Mouse (Mus musculus): ENCODE data around the gene Fam19a2. TPM values are rescaled to one million over a fixed set of nuclear protein-coding genes. Genes with fewer than 3 reads are reported as not detected.

The Fam19a2 gene
- polyA plus RNA-seq, 2 experiments, result 3.0 to 3.2 TPM

DNA sequence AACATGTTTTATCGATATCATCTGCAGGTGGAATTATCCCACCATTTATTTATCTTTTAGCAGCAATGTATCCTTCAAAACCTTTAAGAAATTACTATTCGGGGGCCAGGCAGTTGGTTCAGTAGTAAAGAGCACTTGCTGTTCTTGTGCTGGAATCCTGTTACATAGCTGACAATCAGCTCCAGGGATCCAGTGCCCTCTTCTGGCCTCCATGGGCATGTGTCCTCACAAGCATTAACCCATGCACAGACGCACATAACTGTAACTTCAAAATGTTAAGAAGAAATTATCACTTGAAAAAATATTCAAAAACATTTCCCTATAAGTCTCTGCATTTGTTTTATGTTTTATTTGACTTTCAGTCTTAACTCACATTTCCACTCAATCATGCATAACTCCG lies 381.8 kb downstream of the Fam19a2 start:
- no peak overlapping the region for H3K4me2 ChIP-seq (replicated peaks; ENCODE audit: low read depth, low read length, severe bottlenecking)
- DNase-seq (ENCODE audit: low spot score) (no peak), ATAC-seq (ENCODE audit: low FRiP score, low read depth) (no peak)
- TF ChIP-seq POLR2A (IDR thresholded peaks at IDR 0.05; ENCODE audit: borderline replicate concordance, extremely low read depth, insufficient read depth, insufficient read length), result no peak
- H3K4me3 ChIP-seq (replicated peaks; ENCODE audit: low read length), result no peak overlapping the region
- no peaks in the 10 kb centered on the region for H3K4me1 ChIP-seq (ENCODE audit: control insufficient read depth, insufficient read depth, low read length)
- no peaks in the 10 kb centered on the region for H3K27me3 ChIP-seq (ENCODE audit: control insufficient read depth, insufficient read depth, low read length)
- H3K9me3 ChIP-seq (ENCODE audit: control insufficient read depth, low read length), result no peaks in the 10 kb centered on the region
- WGBS, result 90% methylated on average over 4 of the region's 4 CpGs
- H3K27ac ChIP-seq (replicated peaks; ENCODE audit: low read depth, low read length), result no peak overlapping the region
- H3K9ac ChIP-seq (ENCODE audit: low read depth, low read length, severe bottlenecking), result no peak overlapping the region
- no peaks in the 10 kb centered on the region for H3K36me3 ChIP-seq (ENCODE audit: control insufficient read depth, insufficient read depth, low read length)

DNA sequence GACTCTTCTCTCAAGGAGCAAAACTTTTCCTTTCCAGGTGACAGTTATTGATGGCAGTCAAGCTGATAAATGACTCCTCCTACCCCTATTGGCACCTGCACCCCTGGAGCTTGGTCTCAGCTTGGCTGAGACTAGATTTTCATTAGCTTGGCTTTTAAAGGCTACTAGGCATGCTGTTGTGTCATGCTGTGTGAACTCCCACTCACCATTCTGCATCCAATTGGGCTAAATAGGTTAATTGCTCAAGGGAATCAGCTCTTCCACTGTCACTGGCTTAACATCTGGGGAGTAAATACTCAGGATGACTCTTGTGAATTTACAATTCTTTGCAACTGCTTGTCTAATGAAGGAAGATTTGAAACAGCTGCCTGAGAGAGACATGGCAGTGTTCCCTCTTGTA lies 407.4 kb downstream of the Fam19a2 start:
- no peaks in the 10 kb centered on the region for H3K36me3 ChIP-seq (ENCODE audit: control insufficient read depth, insufficient read depth, low read length)
- no peak overlapping the region for H3K9ac ChIP-seq (ENCODE audit: low read depth, low read length, severe bottlenecking)
- no peaks in the 10 kb centered on the region for H3K27me3 ChIP-seq (ENCODE audit: control insufficient read depth, insufficient read depth, low read length)
- H3K27ac ChIP-seq (replicated peaks; ENCODE audit: low read depth, low read length), result no peak overlapping the region
- H3K4me1 ChIP-seq (ENCODE audit: control insufficient read depth, insufficient read depth, low read length), result no peaks in the 10 kb centered on the region
- H3K4me2 ChIP-seq (replicated peaks; ENCODE audit: low read depth, low read length, severe bottlenecking), result no peak overlapping the region
- ATAC-seq (ENCODE audit: low FRiP score, low read depth), result no peak
- H3K4me3 ChIP-seq (replicated peaks; ENCODE audit: low read length), result no peak overlapping the region
- no peak for DNase-seq (ENCODE audit: low spot score)
- TF ChIP-seq POLR2A (IDR thresholded peaks at IDR 0.05; ENCODE audit: borderline replicate concordance, extremely low read depth, insufficient read depth, insufficient read length), result no peak
- no peaks in the 10 kb centered on the region for H3K9me3 ChIP-seq (ENCODE audit: control insufficient read depth, low read length)

DNA sequence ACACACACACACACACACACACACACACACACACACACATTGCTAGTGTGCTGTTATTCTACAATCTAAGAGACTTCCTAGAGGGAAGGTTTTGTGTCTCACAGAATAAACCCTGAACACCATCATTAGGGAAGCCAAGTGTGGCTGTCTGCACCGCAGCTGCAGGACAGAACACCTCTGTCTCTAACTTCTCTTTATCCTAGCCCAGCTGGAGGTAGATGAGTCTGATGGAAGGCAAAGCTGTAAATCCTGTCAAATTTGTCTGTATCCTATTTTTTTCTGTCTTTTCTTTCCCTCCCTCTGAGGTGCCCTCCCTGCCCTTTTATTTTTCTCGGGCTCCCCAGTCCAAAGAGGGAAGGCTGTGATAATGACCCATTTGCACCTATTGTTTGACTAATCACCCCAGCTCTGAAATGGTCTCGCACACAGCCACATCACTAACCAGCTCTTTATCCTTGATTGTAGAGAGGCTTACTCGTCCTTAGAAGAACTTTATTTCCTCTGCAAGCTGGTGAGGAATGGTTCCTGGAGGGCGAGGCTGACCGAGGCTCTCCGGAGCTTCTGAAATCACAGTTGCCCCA lies 414.6 kb downstream of the Fam19a2 start:
- Histone ChIP-seq H3K4me1 (ENCODE audit: control insufficient read depth, insufficient read depth, low read length) (no peaks in the 10 kb centered on the region), H3K27me3 (ENCODE audit: control insufficient read depth, insufficient read depth, low read length) (no peaks in the 10 kb centered on the region), H3K36me3 (ENCODE audit: control insufficient read depth, insufficient read depth, low read length) (no peaks in the 10 kb centered on the region), H3K4me3 (replicated peaks; ENCODE audit: low read length) (no peak overlapping the region), H3K4me2 (replicated peaks; ENCODE audit: low read depth, low read length, severe bottlenecking) (no peak overlapping the region), H3K27ac (replicated peaks; ENCODE audit: low read depth, low read length) (no peak overlapping the region), H3K9me3 (ENCODE audit: control insufficient read depth, low read length) (no peaks in the 10 kb centered on the region), H3K9ac (ENCODE audit: low read depth, low read length, severe bottlenecking) (no peak overlapping the region)
- DNase-seq (ENCODE audit: low spot score) (no peak), ATAC-seq (ENCODE audit: low FRiP score, low read depth) (no peak)
- no peak for TF ChIP-seq POLR2A (IDR thresholded peaks at IDR 0.05; ENCODE audit: borderline replicate concordance, extremely low read depth, insufficient read depth, insufficient read length)
- 7% methylated on average over 7 of the region's 7 CpGs for WGBS

DNA sequence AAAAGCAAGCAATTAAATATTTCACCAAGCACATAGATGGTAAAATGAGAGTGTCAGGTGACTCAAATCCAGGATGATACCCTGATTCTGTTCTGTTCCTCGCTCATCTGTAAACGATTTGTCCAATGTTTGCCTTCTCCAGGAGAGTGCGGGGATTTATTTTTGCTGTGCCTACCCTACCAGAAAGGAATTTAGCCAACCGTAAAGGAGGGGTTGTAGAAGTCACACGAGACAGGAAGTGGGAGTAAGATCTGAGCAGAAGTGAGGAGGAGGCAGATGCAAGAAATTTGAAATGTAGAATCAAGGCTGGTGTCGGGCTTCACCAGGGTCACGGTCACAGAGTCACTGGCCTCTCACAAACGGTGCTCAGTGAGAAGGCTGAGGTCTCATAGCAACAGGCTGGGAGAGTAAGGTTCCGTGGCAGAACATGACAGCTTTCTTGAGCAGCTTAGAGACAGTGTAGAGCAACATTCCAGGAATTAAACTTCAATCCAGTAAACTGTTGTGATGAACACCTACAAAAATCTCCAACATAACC lies 419.0 kb downstream of the Fam19a2 start:
- Histone ChIP-seq H3K4me3 (replicated peaks; ENCODE audit: low read length) (no peak overlapping the region), H3K27ac (replicated peaks; ENCODE audit: low read depth, low read length) (no peak overlapping the region), H3K4me2 (replicated peaks; ENCODE audit: low read depth, low read length, severe bottlenecking) (no peak overlapping the region), H3K9me3 (ENCODE audit: control insufficient read depth, low read length) (no peaks in the 10 kb centered on the region), H3K36me3 (ENCODE audit: control insufficient read depth, insufficient read depth, low read length) (no peaks in the 10 kb centered on the region), H3K27me3 (ENCODE audit: control insufficient read depth, insufficient read depth, low read length) (no peaks in the 10 kb centered on the region), H3K4me1 (ENCODE audit: control insufficient read depth, insufficient read depth, low read length) (no peaks in the 10 kb centered on the region), H3K9ac (ENCODE audit: low read depth, low read length, severe bottlenecking) (no peak overlapping the region)
- 66% methylated on average over 9 of the region's 9 CpGs for WGBS
- DNase-seq (ENCODE audit: low spot score) (no peak), ATAC-seq (ENCODE audit: low FRiP score, low read depth) (no peak)
- no peak for TF ChIP-seq POLR2A (IDR thresholded peaks at IDR 0.05; ENCODE audit: borderline replicate concordance, extremely low read depth, insufficient read depth, insufficient read length)

DNA sequence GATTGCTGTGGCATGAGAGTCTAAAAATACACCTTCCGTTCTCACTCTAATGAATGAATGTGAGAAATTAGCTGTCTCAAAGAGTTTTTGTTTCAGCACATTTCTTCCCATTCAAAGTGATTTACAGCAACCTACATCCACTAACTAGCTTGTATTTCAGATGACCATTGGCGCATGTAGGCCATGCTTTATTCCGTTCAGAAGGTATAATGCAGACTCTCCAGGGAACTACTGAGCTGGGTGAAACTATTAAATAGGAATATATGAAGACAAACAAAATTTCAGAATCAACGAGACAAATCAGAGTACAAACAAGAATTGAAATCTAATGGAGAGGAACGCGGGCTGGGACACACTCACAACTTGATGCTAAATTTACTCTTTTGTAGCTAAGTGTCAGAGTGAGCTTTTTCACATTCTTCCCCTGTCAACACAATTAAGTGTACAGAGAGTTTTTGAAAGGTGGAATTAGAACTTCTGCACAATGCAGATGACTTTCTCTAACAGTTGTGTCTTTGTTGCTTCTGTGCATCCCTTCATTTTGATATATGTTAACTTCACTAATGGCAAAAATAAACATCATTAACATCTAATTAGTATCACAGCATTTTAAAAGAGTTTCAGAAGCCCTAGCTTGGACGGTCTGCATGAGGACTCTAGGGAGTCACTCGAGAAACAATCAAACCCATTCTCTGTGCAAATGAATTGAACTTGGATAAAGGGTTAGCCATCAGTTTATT lies 428.6 kb downstream of the Fam19a2 start:
- H3K4me3 ChIP-seq (replicated peaks; ENCODE audit: low read length), result no peak overlapping the region
- H3K36me3 ChIP-seq (ENCODE audit: control insufficient read depth, insufficient read depth, low read length), result no peaks in the 10 kb centered on the region
- H3K4me2 ChIP-seq (replicated peaks; ENCODE audit: low read depth, low read length, severe bottlenecking), result no peak overlapping the region
- no peak for ATAC-seq (ENCODE audit: low FRiP score, low read depth)
- H3K9ac ChIP-seq (ENCODE audit: low read depth, low read length, severe bottlenecking), result no peak overlapping the region
- WGBS, result 74% methylated on average over 8 of the region's 8 CpGs
- H3K4me1 ChIP-seq (ENCODE audit: control insufficient read depth, insufficient read depth, low read length), result no peaks in the 10 kb centered on the region
- TF ChIP-seq POLR2A (IDR thresholded peaks at IDR 0.05; ENCODE audit: borderline replicate concordance, extremely low read depth, insufficient read depth, insufficient read length), result no peak
- no peaks in the 10 kb centered on the region for H3K27me3 ChIP-seq (ENCODE audit: control insufficient read depth, insufficient read depth, low read length)
- DNase-seq (ENCODE audit: low spot score), result no peak
- H3K9me3 ChIP-seq (ENCODE audit: control insufficient read depth, low read length), result no peaks in the 10 kb centered on the region
- H3K27ac ChIP-seq (replicated peaks; ENCODE audit: low read depth, low read length), result no peak overlapping the region

Measured in limb, embryonic 14.5 days (tissue).